Mouse (Mus musculus) megakaryocyte progenitor cell, adult 5-6 weeks (primary cell): ENCODE measurements around the gene Necap2. TPM values are rescaled to one million over a fixed set of nuclear protein-coding genes. Genes with fewer than 3 reads are reported as not detected.
A peak's percentile ranks its signal among the peaks of the same experiment; 100 is the strongest.

Source experiments
- ATAC-seq: replicated peaks from 2 replicates; pipeline ENCODE4 v1.8.0; 2016; ENCODE audit warnings: mild to moderate bottlenecking, moderate TSS enrichment, inconsistent platforms; ENCODE audit not compliant: poor library complexity
- total RNA-seq, 2 experiments: library from RNA; stranded (forward) in 1 of 2; stranded (reverse) in 1 of 2; fragments of 157-497, 149-512 nt in 1 of 2; fragments of 200-1000 nt in 1 of 2; gene quantifications; 2 replicates each; pipeline versions ENCODE4 v1.2.3 to v1.2.4; 2015 to 2017

Gene Necap2
- total RNA-seq (2015) (33.5 and 37.1 TPM in 2 replicates), total RNA-seq (2017) (50.4 and 64.3 TPM in 2 replicates)

GRCm38 (mm10) chr4:141077681-141078509 is at the start of gene Necap2:
Gene Necap2 (minus strand): TSS chr4:141078357.
- peak; percentile 83 for ATAC-seq

GRCm38 (mm10) chr4:141123065-141123464 is 44.9 kb upstream of the Necap2 start:
- ATAC-seq: no peak

GRCm38 (mm10) chr4:141122663-141123062 is 44.5 kb upstream of the Necap2 start:
- no peak for ATAC-seq

- ATAC-seq: peak; percentile 79
These were observed 42.5 kb upstream of the Necap2 start for GRCm38 (mm10) chr4:141120700-141121099.

GRCm38 (mm10) chr4:141118691-141119090 is 40.5 kb upstream of the Necap2 start:
- no peak for ATAC-seq

GRCm38 (mm10) chr4:141115398-141115797 is 37.2 kb upstream of the Necap2 start:
- no peak for ATAC-seq

- ATAC-seq: no peak
These were observed 36.4 kb upstream of the Necap2 start for GRCm38 (mm10) chr4:141114521-141114981.

GRCm38 (mm10) chr4:141113831-141114230 is 35.7 kb upstream of the Necap2 start:
- ATAC-seq: no peak

GRCm38 (mm10) chr4:141108196-141108732 is 30.1 kb upstream of the Necap2 start:
- ATAC-seq: no peak

GRCm38 (mm10) chr4:141106526-141107183 is 28.5 kb upstream of the Necap2 start:
- ATAC-seq: no peak

GRCm38 (mm10) chr4:141101855-141102254 is 23.7 kb upstream of the Necap2 start:
- ATAC-seq: peak; percentile 45; the same call in 1 of the 2 replicates

GRCm38 (mm10) chr4:141101291-141101690 is 23.1 kb upstream of the Necap2 start:
- ATAC-seq: no peak

GRCm38 (mm10) chr4:141099956-141100355 is 21.8 kb upstream of the Necap2 start:
- ATAC-seq: no peak

- peak; percentile 77 for ATAC-seq
These were observed 20.8 kb upstream of the Necap2 start for GRCm38 (mm10) chr4:141098935-141099334.

GRCm38 (mm10) chr4:141096710-141097109 is 18.6 kb upstream of the Necap2 start:
- no peak for ATAC-seq

- ATAC-seq: no peak
These were observed 16.9 kb upstream of the Necap2 start for GRCm38 (mm10) chr4:141095016-141095415.

GRCm38 (mm10) chr4:141088714-141089113 is 10.6 kb upstream of the Necap2 start:
- no peak for ATAC-seq

- no peak for ATAC-seq
These were observed 9.9 kb upstream of the Necap2 start, which contains the start of gene Spata21 for GRCm38 (mm10) chr4:141088033-141088432. Gene Spata21 (plus strand): TSS chr4:141088333.

- no peak for ATAC-seq
These were observed 8.7 kb upstream of the Necap2 start for GRCm38 (mm10) chr4:141086862-141087261.

GRCm38 (mm10) chr4:141078510-141079137 is 467 bp upstream of the Necap2 start:
- ATAC-seq: no peak
